15 mouse cellular contexts compared by ENCODE assay signal in genomic region chr5:124045453-124046010, GRCm38 (mm10). TPM values are rescaled to one million over a fixed set of nuclear protein-coding genes. Genes with fewer than 3 reads are reported as not detected.
A peak's percentile ranks its signal among the peaks of the same experiment; 100 is the strongest.
DNase-seq lines count a peak whose midpoint lies in the region; ATAC-seq and TF ChIP-seq lines count a peak whose summit lies in the region.
"Had no signal": no experiment of that assay in that cellular context is flagged by ENCODE, and none has a peak within 500 bp of the region (broad histone marks: within the 10 kb centered on the region; RNA-seq: fewer than 3 reads in every experiment).

No protein-coding gene starts in this region.

- WGBS in embryonic facial prominence, embryonic 14.5 days, result 43% methylated on average over 11 of the region's 11 CpGs
- 56% methylated on average over 11 of the region's 11 CpGs for WGBS in embryonic facial prominence, embryonic 10.5 days
- 42% methylated on average over 11 of the region's 11 CpGs for WGBS in neural tube, embryonic 12.5 days
- 18% methylated on average over 11 of the region's 11 CpGs for WGBS in hindbrain, embryonic 14.5 days
- whole genome bisulfite sequencing in neural tube, embryonic 15.5 days, result 26% methylated on average over 11 of the region's 11 CpGs
- 37% methylated on average over 11 of the region's 11 CpGs for WGBS in lung, postnatal 0 days

- no peak overlapping the region for H3K27ac ChIP-seq in embryonic facial prominence, embryonic 14.5 days (replicated peaks; ENCODE audit: low read depth, low read length)
- H3K27ac ChIP-seq in embryonic facial prominence, embryonic 10.5 days (replicated peaks), result no peak overlapping the region
- peak overlapping the region; percentile 33; the same call in 1 of the 2 replicates for H3K27ac ChIP-seq in neural tube, embryonic 12.5 days
- H3K27ac ChIP-seq in hindbrain, embryonic 14.5 days, result 0 out of 2 replicates have a peak overlapping the region, but pooled peaks have one; percentile 10
- 0 out of 2 replicates have a peak overlapping the region, but pooled peaks have one; percentile 14 for H3K27ac ChIP-seq in neural tube, embryonic 15.5 days (replicated peaks)
- no peak overlapping the region for H3K27ac ChIP-seq in lung, postnatal 0 days (ENCODE audit: low read length)
- H3K27ac ChIP-seq: limb, embryonic 12.5 days had no signal

- H3K4me1 ChIP-seq in embryonic facial prominence, embryonic 14.5 days (ENCODE audit: control insufficient read depth, insufficient read depth, low read length), result peaks cover 7% of the 10 kb centered on the region
- peaks cover 38% of the 10 kb centered on the region for H3K4me1 ChIP-seq in embryonic facial prominence, embryonic 10.5 days
- H3K4me1 ChIP-seq in neural tube, embryonic 12.5 days, result peaks cover 24% of the 10 kb centered on the region
- H3K4me1 ChIP-seq in hindbrain, embryonic 14.5 days (replicated peaks; ENCODE audit: control insufficient read depth, insufficient read depth, low read length), result peaks cover 22% of the 10 kb centered on the region; the same call in 1 of the 2 replicates
- peaks cover 26% of the 10 kb centered on the region for H3K4me1 ChIP-seq in neural tube, embryonic 15.5 days
- peaks cover 4% of the 10 kb centered on the region; the same call in 1 of the 2 replicates for H3K4me1 ChIP-seq in lung, postnatal 0 days (ENCODE audit: insufficient read depth, low read depth, low read length)

- peak overlapping the region; percentile 30; the same call in 1 of the 2 replicates for H3K9ac ChIP-seq in embryonic facial prominence, embryonic 14.5 days (ENCODE audit: low read depth, low read length)
- no peak overlapping the region for H3K9ac ChIP-seq in neural tube, embryonic 12.5 days
- no peak overlapping the region for H3K9ac ChIP-seq in hindbrain, embryonic 14.5 days
- no peak overlapping the region for H3K9ac ChIP-seq in neural tube, embryonic 15.5 days (replicated peaks)
- H3K9ac ChIP-seq in lung, postnatal 0 days (replicated peaks; ENCODE audit: low read depth), result no peak overlapping the region
- H3K9ac ChIP-seq: limb, embryonic 12.5 days had no signal

- ATAC-seq in embryonic facial prominence, embryonic 14.5 days (ENCODE audit: low read depth), result no peak
- no peak for ATAC-seq in neural tube, embryonic 12.5 days (ENCODE audit: low FRiP score, low read depth)
- ATAC-seq in hindbrain, embryonic 14.5 days (ENCODE audit: low FRiP score), result no peak
- ATAC-seq in neural tube, embryonic 15.5 days (ENCODE audit: low FRiP score), result no peak
- no peak for ATAC-seq in lung, postnatal 0 days
- ATAC-seq: CD4-positive, CD25-positive, alpha-beta regulatory T cell, adult 4 months; intestine, postnatal 0 days had no signal

- no peak overlapping the region for H3K4me2 ChIP-seq in embryonic facial prominence, embryonic 14.5 days (ENCODE audit: low read depth, low read length)
- H3K4me2 ChIP-seq in neural tube, embryonic 12.5 days (replicated peaks), result no peak overlapping the region
- no peak overlapping the region for H3K4me2 ChIP-seq in hindbrain, embryonic 14.5 days (replicated peaks)
- H3K4me2 ChIP-seq in neural tube, embryonic 15.5 days, result no peak overlapping the region
- H3K4me2 ChIP-seq in lung, postnatal 0 days (replicated peaks; ENCODE audit: low read depth, low read length), result no peak overlapping the region
- H3K4me2 ChIP-seq: limb, embryonic 12.5 days had no signal

- no peak for TF ChIP-seq EP300 in lung, postnatal 0 days (IDR thresholded peaks at IDR 0.05)

- DNase-seq in embryonic facial prominence, embryonic 14.5 days (ENCODE audit: low spot score), result no peak
- DNase-seq in embryonic facial prominence, embryonic 10.5 days (ENCODE audit: low spot score), result no peak
- no peak for DNase-seq in neural tube, embryonic 10.5 days (ENCODE audit: extremely low spot score, low spot score)
- no peak for DNase-seq in hindbrain, embryonic 14.5 days (ENCODE audit: low spot score)
- DNase-seq in lung, postnatal 0 days (ENCODE audit: low spot score), result no peak
- DNase-seq in ovary, adult 18-20 months (ENCODE audit: low spot score), result no peak
- DNase-seq: adrenal gland, postnatal 10 days; heart, adult 18-20 months; lung, adult 2 months had no signal

- no peak for TF ChIP-seq CTCF in lung, postnatal 0 days (IDR thresholded peaks at IDR 0.05)

- no peaks in the 10 kb centered on the region for H3K9me3 ChIP-seq in embryonic facial prominence, embryonic 14.5 days (ENCODE audit: control insufficient read depth, low read length)
- H3K9me3 ChIP-seq in embryonic facial prominence, embryonic 10.5 days, result no peaks in the 10 kb centered on the region
- H3K9me3 ChIP-seq in neural tube, embryonic 12.5 days, result no peaks in the 10 kb centered on the region
- no peaks in the 10 kb centered on the region for H3K9me3 ChIP-seq in hindbrain, embryonic 14.5 days (ENCODE audit: control insufficient read depth, low read length)
- no peaks in the 10 kb centered on the region for H3K9me3 ChIP-seq in neural tube, embryonic 15.5 days (replicated peaks)
- H3K9me3 ChIP-seq in lung, postnatal 0 days (ENCODE audit: low read length), result no peaks in the 10 kb centered on the region
- H3K9me3 ChIP-seq: limb, embryonic 12.5 days; megakaryocyte, embryonic 14.5 days had no signal

- no peaks in the 10 kb centered on the region for H3K36me3 ChIP-seq in embryonic facial prominence, embryonic 14.5 days (ENCODE audit: control insufficient read depth, insufficient read depth, low read length)
- H3K36me3 ChIP-seq in embryonic facial prominence, embryonic 10.5 days (replicated peaks), result no peaks in the 10 kb centered on the region
- H3K36me3 ChIP-seq in neural tube, embryonic 12.5 days, result no peaks in the 10 kb centered on the region
- no peaks in the 10 kb centered on the region for H3K36me3 ChIP-seq in hindbrain, embryonic 14.5 days (replicated peaks; ENCODE audit: control insufficient read depth, insufficient read depth)
- H3K36me3 ChIP-seq in neural tube, embryonic 15.5 days, result no peaks in the 10 kb centered on the region
- H3K36me3 ChIP-seq in lung, postnatal 0 days (ENCODE audit: insufficient read depth, low read length), result no peaks in the 10 kb centered on the region
- H3K36me3 ChIP-seq: limb, embryonic 12.5 days had no signal

- no peaks in the 10 kb centered on the region for H3K27me3 ChIP-seq in embryonic facial prominence, embryonic 14.5 days (replicated peaks; ENCODE audit: control insufficient read depth, insufficient read depth, low read length)
- no peaks in the 10 kb centered on the region for H3K27me3 ChIP-seq in embryonic facial prominence, embryonic 10.5 days (replicated peaks; ENCODE audit: low read depth, poor library complexity, severe bottlenecking)
- no peaks in the 10 kb centered on the region for H3K27me3 ChIP-seq in neural tube, embryonic 12.5 days (replicated peaks)
- no peaks in the 10 kb centered on the region for H3K27me3 ChIP-seq in hindbrain, embryonic 14.5 days (ENCODE audit: control insufficient read depth, insufficient read depth, low read length)
- no peaks in the 10 kb centered on the region for H3K27me3 ChIP-seq in neural tube, embryonic 15.5 days (replicated peaks)
- no peaks in the 10 kb centered on the region for H3K27me3 ChIP-seq in lung, postnatal 0 days (replicated peaks; ENCODE audit: insufficient read depth, low read length)
- H3K27me3 ChIP-seq: limb, embryonic 12.5 days; megakaryocyte, embryonic 14.5 days had no signal

- H3K4me3 ChIP-seq in embryonic facial prominence, embryonic 14.5 days (ENCODE audit: low read depth, low read length), result no peak overlapping the region
- no peak overlapping the region for H3K4me3 ChIP-seq in embryonic facial prominence, embryonic 10.5 days
- no peak overlapping the region for H3K4me3 ChIP-seq in neural tube, embryonic 12.5 days
- H3K4me3 ChIP-seq in hindbrain, embryonic 14.5 days (replicated peaks; ENCODE audit: low read length), result no peak overlapping the region
- H3K4me3 ChIP-seq in neural tube, embryonic 15.5 days (replicated peaks), result no peak overlapping the region
- no peak overlapping the region for H3K4me3 ChIP-seq in lung, postnatal 0 days (ENCODE audit: low read depth, low read length)
- H3K4me3 ChIP-seq: limb, embryonic 12.5 days; megakaryocyte, embryonic 14.5 days had no signal

RNA-seq across cellular contexts. Expression of gene Vps37b, which starts 13.5 kb away (rescaled TPM):
- 30.4 and 31.7 TPM in 2 replicates for polyA plus RNA-seq in embryonic facial prominence, embryonic 14.5 days (2014; fragmentation: Nextera tagmentation; extraction: Ambion mirVana)
- 43.8 and 47.6 TPM in 2 replicates for polyA plus RNA-seq in embryonic facial prominence, embryonic 10.5 days (2016; fragmentation: Nextera tagmentation; extraction: Ambion mirVana)
- 70.9 and 71.2 TPM in 2 replicates for polyA plus RNA-seq in neural tube, embryonic 12.5 days (2016; fragmentation: Nextera tagmentation; extraction: Ambion mirVana)
- polyA plus RNA-seq in hindbrain, embryonic 14.5 days (2014; fragmentation: Nextera tagmentation; extraction: Ambion mirVana), result 59.5 and 61.7 TPM in 2 replicates
- polyA plus RNA-seq in neural tube, embryonic 15.5 days (2015; fragmentation: Nextera tagmentation; extraction: Ambion mirVana), result 48.8 and 50.4 TPM in 2 replicates
- polyA plus RNA-seq in lung, postnatal 0 days (2015; fragmentation: Nextera tagmentation; extraction: Ambion mirVana), result 28.5 and 31.0 TPM in 2 replicates

RNA-seq across cellular contexts. Expression of gene Abcb9, which starts 50.1 kb away (rescaled TPM):
- 2.1 and 2.3 TPM in 2 replicates for polyA plus RNA-seq in embryonic facial prominence, embryonic 14.5 days (2014; fragmentation: Nextera tagmentation; extraction: Ambion mirVana)
- polyA plus RNA-seq in embryonic facial prominence, embryonic 10.5 days (2016; fragmentation: Nextera tagmentation; extraction: Ambion mirVana), result 0.34 and 0.76 TPM in 2 replicates
- 4.1 and 4.7 TPM in 2 replicates for polyA plus RNA-seq in neural tube, embryonic 12.5 days (2016; fragmentation: Nextera tagmentation; extraction: Ambion mirVana)
- polyA plus RNA-seq in hindbrain, embryonic 14.5 days (2014; fragmentation: Nextera tagmentation; extraction: Ambion mirVana), result 13.2 and 14.5 TPM in 2 replicates
- 22.1 and 23.2 TPM in 2 replicates for polyA plus RNA-seq in neural tube, embryonic 15.5 days (2015; fragmentation: Nextera tagmentation; extraction: Ambion mirVana)
- 2.6 and 3.1 TPM in 2 replicates for polyA plus RNA-seq in lung, postnatal 0 days (2015; fragmentation: Nextera tagmentation; extraction: Ambion mirVana)

Comparison
In these comparisons a context has a peak if more than half of its experiments do, and no peak if none do; other contexts are left out.
1. H3K27ac ChIP-seq: peak in neural tube, embryonic 12.5 days (single experiment), hindbrain, embryonic 14.5 days (single experiment) and neural tube, embryonic 15.5 days (single experiment); none in embryonic facial prominence, embryonic 14.5 days (single experiment), embryonic facial prominence, embryonic 10.5 days (single experiment) and lung, postnatal 0 days (single experiment).